Mouse (Mus musculus): Measurements from ENCODE around the gene Acmsd.

The Acmsd gene

DNA sequence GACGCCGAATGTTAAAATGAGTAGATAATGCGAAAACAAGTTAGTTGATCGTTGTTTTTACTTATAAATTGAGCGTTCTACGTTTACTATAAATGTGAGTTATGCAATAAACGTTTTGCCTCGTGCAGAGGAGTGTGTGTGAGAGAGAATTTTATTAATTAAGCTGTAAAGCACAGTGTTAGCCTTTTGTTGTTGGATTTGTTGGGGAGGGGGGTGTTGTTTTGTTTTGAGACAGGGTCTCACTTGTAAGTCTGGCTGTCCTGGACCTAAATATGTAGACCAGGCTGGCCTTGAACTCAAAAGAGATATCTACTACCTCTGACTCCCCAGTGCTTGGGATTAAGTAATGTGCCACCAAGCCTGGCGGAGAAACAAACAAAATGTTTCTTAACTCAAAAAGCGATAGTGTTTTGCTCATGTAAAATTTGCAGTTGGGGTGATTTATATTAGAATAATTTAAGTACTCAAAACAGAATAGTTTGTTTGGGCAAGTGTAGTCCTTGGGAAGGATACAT lies 46.0 kb downstream of the Acmsd start:
- no peak for DNase-seq (ENCODE audit: extremely low spot score)

DNA sequence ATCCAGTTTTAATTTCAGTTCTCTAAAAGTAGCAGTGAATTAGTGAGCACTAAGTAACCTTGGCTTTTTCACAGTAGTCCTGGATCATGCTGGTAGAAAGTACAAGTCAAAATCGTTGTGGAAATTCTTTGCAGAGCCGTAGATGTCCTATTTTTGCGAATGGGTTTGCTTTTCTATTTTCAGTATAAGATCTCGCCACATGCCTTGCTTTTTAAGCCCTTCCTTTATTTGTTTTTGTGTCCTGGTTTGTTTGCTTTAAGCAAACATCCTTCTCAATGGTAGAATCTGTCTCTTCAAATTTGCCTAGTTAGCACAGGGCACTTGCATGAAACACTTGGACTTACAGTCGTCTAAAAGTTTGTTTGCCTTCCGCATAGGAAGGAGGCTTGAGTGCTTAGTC lies 47.0 kb downstream of the Acmsd start:
- no peak for DNase-seq (ENCODE audit: extremely low spot score)

DNA sequence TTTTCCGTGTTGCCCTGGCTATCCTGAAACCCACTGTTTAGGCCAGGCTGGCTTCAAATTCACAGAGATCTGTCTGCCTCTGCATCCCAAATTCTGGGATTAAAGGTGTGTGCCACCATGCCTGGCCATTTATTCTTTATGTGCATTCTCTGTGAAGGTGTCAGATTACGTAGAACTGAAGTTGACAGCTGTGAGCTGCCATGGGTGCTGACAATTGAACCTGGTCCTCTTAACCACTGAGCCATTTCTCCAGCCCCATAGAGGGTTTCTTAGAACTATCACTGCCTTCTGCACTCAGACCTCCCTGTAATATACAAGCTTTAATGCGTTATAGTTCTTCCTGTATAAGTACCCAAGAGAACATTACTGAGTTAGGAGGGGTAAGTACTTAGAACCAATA lies 49.4 kb downstream of the Acmsd start:
- DNase-seq (ENCODE audit: extremely low spot score) = no peak

DNA sequence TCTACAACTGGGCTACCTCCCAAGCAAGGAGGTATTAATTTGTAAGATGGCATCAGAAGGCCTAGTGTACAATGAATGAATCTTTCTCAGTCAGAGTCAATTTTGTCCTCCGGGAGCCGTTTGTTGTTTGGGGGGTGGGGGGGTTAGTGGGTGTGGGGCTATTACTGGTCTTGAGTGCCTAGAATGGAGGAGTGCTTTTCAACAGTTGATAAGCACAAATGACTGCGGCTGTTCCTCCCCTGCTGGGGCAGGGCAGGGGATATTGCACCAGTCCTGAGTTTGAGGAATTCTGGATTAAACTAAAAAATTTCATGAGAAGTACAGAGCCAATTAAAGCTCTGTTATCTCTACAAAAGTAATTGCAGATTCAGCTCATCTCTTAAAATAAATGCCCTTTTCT lies 50.9 kb downstream of the Acmsd start:
- DNase-seq (ENCODE audit: extremely low spot score) = no peak

DNA sequence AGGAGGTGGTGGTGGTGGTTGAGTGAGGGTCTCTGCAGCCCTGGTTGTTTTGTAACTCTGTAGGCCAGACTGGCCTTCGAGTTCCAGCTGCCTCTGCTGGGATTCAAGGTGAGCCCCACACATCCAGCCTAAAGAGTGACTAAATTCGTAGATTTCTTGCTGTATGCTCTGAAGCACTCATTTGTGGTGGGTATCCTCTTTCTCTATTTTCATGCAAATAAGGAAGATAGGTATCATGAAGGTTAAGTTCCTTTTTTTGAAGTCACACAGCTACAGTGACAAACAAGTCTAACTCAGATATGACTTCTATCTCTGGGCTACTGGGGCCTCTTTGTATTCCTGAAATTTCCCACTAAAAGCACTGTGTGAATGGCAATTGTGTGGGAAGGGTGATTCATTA lies 51.6 kb downstream of the Acmsd start:
- no peak for DNase-seq (ENCODE audit: extremely low spot score)

DNA sequence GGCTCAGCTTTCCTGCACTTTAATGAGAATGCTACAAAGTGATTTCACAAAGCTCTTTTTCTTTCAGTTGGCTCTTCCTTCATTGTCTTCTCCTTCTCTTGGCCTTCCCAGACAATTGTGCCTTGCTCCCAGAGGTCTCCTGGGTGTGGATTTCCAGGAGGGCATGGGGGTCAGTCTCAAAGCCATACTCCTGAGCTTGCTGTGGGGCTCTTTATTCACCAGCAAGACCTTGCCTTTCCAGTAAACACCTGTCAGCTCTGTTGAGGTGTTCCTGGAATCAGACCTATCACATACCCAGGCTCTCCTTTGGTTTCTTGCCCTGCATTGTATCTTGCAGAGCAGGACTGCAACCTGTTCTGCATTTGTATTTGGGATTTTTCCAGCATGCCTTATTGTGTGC lies 54.6 kb downstream of the Acmsd start:
- no peak for DNase-seq (ENCODE audit: extremely low spot score)

DNA sequence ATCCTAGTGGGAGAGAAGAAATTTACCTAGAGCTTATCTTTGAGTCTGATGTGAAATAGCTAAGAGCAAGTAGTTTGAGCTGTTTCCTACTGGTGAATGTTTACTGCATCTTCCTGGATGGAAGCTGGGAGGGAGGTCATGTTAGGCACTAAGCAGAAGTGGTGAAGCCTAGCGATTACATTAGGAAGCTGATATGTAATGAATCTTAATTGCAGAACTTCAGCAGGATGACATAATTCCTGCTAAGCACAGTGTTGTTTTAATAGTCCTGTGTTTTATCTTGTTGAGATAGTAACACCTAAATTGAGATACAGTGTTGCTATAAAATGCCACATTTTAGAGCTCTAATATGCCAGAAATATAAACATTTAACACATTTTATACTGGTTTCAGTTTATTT lies 56.7 kb downstream of the Acmsd start:
- DNase-seq (ENCODE audit: extremely low spot score) = no peak

DNA sequence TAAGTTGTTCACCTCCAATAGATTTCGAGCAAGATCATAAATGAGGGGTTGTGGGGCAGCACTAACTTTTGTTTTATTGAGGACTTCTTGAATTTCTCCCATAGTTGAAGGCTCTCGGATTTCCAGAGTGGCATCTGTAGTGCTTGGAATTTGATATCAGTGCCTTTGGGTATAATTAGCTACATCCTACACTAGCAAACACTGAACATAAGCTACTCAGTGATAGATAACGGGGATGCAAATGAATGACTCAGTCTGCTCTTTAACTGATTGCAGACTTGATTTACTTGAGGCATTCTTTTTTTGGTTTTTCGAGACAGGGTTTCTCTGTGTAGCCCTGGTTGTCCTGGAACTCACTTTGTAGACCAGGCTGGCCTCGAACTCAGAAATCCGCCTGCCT lies 59.7 kb downstream of the Acmsd start:
- DNase-seq (ENCODE audit: extremely low spot score) = no peak

DNA sequence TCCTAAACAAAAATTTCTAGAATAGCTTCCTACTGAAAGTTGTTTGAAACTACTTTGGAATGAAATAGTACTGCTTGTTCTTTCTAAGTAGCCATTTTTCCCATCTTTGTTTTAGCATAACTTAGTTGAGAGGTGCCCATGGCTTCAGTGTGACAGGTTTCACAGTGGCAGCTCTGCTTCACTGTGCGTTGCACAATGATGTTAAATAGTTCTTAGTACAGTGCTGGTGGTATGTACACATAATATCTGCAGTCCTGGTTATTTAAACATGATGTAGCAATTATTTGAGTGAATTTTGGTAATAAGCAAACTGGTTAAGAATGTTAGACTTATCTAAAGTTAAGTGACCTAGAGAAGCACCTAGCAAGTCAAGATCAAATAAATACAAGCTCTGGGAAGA lies 64.2 kb downstream of the Acmsd start:
- DNase-seq (ENCODE audit: extremely low spot score) = no peak

DNA sequence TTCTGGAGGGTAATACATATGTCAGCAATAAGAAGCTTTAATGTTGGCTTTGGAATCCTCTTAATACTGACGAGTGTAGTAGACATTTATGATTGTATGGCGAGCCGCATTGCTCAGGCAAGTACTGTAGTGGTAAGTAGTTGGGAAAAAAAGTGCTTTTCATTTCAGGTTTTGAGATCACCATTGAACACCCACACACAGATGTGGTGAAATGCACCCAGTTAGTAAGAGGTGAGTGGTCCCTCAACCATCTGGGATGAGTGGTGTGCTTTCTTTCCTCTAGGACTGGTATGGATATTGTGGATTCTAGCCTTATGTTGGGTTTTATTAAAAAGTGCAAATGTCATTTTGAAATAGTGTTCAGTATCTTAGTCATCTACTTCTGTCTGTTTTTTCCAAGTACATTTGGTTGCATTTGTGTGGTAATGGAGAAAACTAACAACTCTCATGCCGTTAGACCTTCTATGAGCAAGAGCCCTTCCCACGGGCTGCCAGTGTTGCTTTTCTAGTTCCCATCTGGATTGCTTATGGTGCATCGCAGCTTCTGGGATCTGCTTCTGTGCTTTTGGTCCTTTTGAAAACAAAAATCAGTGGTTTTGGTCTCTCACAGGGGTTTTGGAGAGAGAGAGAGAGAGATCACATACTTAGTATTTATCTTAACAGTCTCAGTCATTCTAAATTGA lies 66.0 kb downstream of the Acmsd start:
- no peak for DNase-seq (ENCODE audit: extremely low spot score)

DNA sequence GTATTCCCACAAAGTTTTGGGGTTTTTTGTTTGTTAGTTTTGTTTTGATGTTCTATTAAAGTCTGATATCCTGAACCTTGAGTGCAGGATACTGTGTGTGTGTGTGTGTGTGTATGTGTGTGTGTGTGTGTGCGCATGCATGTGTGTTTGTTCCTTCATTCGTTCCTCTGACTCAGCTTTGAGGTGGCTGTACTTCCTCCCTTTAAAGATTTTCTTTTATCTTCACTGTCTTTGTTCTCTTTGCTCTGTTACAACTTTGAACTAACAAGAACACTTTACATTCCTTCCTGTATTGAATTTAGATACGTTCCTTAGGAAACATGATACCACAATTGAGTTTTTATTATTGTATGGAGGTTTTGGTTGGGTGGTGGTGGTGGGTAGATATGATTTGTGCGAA lies 67.1 kb downstream of the Acmsd start:
- DNase-seq (ENCODE audit: extremely low spot score) = no peak

DNA sequence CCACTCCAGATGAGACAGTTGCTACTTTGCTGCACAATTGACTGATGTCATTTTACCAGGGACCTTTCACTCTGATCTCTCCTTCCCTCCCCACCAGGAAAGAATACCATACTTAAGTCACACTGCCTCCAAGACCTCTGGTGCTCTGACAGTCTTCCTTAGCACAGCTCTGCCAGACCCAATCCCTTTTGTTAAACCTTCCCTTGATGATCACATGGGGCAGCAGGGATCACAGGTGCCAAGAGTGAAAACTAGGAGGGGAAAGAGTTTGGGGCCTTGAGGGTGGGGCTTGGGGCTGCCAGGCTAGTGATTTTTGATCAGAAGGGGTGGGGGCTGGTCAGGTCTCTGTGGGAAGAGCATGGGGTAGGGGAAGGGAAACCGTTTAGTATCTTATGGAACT lies 67.5 kb downstream of the Acmsd start:
- DNase-seq (ENCODE audit: extremely low spot score) = no peak

DNA sequence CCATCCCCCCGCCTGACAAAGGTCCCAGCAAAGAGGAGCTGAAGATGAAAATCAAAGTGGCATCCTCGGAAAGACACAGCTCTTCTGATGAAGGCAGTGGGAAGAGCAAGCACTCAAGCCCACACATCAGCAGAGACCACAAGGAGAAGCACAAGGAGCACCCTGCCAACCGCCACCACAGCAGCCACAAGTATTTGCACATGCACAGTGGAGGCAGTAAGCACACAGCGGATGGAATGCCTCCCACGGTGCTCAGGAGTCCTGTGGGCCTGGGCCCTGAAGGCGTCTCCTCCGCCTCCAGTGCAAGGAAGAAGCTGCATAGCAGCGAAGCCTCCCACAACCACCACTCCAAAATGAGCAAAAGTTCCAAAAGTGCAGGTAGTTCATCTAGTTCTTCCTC lies 73.7 kb downstream of the Acmsd start:
- no peak for DNase-seq (ENCODE audit: extremely low spot score)

DNA sequence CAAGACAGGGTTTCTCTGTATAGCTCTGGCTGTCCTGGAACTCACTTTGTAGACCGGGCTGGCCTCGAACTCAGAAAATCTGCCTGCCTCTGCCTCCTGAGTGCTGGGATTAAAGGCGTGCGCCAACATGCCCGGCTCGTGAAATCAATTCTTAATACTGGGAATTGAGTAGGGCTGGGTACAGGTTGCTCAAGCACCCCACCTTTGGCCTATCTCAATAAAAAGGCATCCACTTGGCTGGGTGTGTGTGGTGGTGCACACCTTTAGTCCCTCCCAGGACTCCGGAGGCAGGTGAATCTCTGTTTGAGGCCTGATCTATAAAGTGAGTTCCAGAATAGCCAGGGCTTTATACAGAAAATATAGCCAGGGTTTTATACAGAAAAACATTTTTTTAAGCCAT lies 79.5 kb downstream of the Acmsd start:
- DNase-seq (ENCODE audit: extremely low spot score) = no peak

DNA sequence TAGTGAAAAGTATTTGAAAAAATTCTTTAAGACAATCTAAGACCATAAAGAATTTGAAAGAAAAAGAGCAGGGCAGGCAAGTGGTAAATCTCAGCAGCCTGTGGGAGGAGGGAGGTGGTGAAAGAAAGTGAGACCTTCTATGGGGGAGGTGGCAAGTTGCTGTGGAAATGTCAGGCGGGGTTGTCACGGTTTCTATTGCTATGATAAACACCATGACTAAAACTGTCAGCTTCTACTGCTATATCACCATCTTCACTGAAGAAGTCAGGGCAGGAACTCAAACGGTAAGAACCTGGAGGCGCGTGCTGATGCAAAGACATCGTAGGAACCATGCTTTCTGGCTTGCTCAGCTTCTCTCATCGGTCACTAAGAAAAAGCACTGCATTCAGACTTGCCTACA lies 83.7 kb downstream of the Acmsd start:
- no peak for DNase-seq (ENCODE audit: extremely low spot score)

DNA sequence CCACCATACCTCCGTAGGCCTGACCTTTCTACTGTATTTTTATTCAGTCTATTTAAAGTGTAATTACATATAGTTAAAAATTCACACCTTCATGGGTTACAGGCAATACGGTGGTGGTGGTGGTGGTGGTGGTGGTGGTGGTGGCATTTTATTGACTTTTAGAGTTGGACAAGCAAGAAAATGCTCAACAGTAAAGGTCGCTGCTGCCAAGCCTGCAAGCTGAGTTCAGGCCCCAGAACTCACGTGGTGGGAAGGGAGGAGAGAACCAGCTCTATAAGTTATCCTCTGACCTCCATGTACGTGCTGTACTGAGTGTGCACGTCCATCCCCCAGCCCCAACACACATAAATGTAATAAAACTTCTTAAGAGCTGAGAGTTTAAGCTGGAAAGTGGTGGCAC lies 87.2 kb downstream of the Acmsd start:
- DNase-seq (ENCODE audit: extremely low spot score) = no peak
